Mouse (Mus musculus): Measurements from ENCODE around the gene Ccdc155.

Gene Ccdc155

DNA sequence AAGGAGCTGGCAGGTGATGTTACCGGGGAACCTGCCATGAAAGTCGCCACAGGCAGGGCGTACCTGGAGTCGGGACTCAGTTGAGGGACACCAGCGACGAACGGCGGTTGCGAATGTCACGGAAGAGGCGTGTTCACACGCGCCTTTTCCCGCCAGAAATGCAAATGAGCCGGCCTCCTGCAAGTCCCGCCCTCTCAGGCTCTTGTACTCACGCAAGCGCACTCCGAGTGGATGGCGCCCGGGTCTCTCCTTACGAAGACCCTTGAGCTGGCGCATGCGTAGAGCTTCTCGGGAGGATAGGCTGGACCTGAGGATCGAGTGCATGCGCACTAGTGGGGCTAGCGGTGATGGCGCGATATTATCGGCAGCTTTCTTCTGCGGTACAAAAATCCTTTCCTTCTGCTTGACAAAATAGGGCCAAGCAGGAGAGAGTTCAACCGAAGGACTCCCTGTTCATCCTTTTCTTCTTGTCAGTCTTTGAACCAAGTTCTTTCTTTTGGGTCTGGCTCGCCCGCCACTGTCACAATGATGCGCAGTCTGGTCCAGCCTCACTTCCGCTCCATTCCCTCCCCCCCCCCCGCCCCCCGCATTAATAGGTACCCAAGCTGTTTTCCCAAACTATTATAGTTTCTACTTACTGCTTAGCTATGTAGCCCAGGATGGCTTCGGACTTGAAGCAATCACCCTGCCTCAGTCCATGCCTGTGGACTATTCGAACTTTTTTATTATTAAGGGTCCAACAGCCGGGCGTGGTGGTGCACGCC lies at the start of gene Ccdc155:
TSS of gene Ccdc155 (minus strand) at position 513 of the 764 bp plus-strand sequence.
- DNase-seq, result peak; percentile 94

GRCm38 (mm10) chr7:45253806-45254205 lies 49.1 kb upstream of the Ccdc155 start:
- DNase-seq, result no peak

DNA sequence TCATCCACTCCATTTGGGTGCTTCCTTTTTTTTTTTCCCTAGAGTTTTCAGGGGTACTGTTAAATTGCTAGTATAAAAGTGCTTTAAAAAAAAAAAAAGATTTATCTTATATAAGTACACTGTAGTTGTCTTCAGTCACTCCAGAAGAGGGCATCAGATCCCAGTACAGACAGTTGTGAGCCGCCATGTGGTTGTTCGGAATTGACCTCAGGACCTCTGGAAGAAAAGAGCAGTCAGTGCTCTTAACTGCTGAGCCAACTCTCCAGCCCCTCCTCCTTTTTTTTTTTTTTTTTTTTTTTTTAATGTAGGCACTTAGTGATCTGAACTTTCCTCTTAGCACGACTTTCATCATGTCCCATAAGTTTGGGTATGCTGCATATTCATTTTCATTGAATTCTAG lies 43.0 kb upstream of the Ccdc155 start:
- DNase-seq, result no peak

GRCm38 (mm10) chr7:45241389-45241749 lies 36.7 kb upstream of the Ccdc155 start:
- no peak for DNase-seq

- DNase-seq, result no peak
These were observed 36.1 kb upstream of the Ccdc155 start, which contains the start of gene Slc6a16 for GRCm38 (mm10) chr7:45240633-45241388. TSS of gene Slc6a16 (plus strand) at chr7:45241085.

DNA sequence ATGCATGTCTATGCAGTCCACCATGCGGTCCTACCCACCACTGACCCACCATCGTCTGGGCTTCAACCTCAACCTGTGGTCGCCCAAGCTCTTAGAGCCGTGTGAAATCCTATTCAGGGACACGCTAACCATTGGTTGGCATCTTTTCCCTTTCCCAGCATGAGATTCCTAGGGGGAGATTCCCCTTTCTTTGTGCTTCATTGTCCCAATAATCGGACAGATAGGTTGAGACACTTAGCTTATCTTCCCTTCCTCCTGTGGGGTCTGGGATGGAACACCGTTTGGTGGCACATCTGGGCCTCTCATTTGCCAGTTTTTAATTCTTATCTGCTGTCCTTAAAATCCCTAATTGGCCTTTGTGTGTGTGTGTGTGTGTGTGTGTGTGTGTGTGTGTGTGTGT lies 35.4 kb upstream of the Ccdc155 start:
- DNase-seq, result no peak

GRCm38 (mm10) chr7:45238723-45239496 lies 34.2 kb upstream of the Ccdc155 start, which contains the start of gene Cd37:
TSS of gene Cd37 (minus strand) at chr7:45239115.
- DNase-seq, result no peak

GRCm38 (mm10) chr7:45237747-45238699 lies 33.3 kb upstream of the Ccdc155 start:
- no peak for DNase-seq

DNA sequence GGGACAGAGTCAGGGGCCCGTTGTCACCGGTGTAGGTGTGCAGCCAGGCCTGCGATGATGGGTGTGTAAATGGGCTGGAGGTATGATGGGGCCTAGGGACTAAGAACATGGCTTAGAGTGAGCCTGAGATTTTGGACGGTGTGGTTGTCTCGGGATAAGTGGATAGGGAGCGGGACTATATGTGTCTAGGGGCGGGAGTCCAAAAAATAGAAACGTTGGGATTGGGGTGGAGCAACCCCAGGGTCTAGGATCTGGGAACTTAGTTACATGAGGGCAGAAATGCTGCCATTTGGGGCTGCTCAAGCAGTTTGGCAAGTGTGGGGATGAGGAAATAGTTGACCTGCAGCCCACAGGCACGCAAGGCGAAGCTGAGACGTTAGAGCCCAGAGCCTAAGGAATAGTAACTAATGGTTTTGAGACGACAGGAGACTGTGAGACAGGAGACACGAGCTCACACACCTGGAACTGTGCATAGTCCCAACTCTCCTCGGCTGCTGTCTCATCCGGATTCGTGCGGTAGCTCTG lies 31.0 kb upstream of the Ccdc155 start:
- no peak for DNase-seq

- DNase-seq, result no peak
These were observed 30.4 kb upstream of the Ccdc155 start for GRCm38 (mm10) chr7:45234922-45235571.

DNA sequence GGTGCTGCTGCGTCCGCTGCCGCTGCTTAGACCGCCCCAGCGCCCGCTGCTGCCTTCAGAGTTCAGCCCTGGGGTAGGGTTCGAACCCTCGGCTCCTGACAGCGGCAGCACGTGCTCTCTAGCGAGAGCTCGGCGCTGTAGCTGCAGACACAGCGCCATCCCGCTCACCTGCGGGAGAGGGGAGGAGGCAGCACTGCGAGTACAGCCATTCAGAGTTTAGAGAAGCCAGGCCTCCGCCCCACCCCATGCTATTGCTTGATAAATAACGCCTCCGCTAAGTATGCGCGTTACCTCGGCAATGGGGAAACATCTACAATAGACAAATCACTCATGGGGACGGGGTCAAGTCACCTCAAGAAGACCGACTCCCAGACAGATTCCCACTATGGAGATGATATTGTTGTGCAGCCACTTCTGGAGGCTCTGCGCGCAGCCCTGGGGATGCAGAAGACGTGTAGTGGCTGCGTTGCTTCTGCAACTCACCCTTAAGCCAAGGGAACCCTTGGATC lies 29.7 kb upstream of the Ccdc155 start:
- no peak for DNase-seq

DNA sequence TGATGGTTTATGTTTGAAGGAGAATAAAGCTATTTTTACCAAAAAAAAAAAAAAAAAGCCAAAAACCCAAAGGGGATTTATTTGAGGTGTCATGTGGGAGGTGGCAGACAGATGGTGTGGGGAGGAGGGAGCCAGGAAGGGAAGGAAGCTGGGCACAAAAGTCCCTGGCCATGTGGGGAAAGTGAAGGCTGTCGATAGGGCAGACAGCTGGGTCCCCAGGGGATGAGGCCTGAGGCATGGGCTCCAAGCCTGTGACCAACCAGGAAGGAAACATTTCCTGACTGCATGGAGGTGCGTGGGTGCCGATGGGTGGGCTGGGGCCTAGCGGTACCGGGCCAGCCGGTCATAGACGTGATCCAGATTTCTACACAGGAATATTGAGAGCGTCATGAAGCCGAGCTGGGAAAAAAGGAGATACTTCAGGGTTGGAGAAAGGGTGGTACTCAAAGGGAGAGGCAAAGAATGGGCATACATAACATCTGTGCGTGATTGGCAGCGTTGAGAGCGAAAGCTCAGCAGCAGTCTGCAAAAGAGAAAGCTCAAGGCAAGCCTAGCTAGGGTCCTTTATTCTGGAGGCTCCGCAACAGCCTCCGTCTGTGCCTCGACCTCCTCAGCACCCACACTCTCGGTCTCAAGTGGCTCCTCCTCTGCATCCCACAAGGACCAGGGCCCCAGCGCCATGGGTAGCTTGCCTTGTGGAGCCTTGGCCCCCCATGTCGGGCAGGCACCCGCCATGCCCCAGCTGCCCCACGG lies 29.1 kb upstream of the Ccdc155 start:
- DNase-seq, result peak; percentile 18

- no peak for DNase-seq
These were observed 28.2 kb upstream of the Ccdc155 start for GRCm38 (mm10) chr7:45232716-45233465.

- DNase-seq, result no peak
These were observed 27.2 kb upstream of the Ccdc155 start for GRCm38 (mm10) chr7:45231941-45232340.

- DNase-seq, result no peak
These were observed 26.5 kb upstream of the Ccdc155 start for GRCm38 (mm10) chr7:45231192-45231591.

GRCm38 (mm10) chr7:45229459-45230203 lies 24.9 kb upstream of the Ccdc155 start:
- no peak for DNase-seq

DNA sequence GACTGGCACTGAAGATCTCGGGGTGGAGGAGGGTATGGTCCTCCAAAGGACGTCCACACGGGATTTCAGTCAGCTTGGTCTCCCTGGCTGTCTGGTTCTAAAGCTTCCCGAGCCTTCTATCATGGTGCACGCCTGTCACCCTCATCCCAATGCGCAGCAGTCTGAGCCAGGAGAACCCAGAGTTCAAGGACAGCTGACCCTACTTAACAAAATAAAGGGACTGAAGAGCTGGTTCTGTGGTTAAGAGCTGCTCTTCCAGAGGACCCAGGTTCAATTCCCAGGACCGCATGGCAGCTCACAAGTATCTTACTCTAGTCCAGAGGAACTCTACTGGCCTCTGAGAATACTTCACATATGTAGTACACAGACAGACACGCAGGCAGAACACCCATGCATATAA lies 24.4 kb upstream of the Ccdc155 start:
- no peak for DNase-seq

DNA sequence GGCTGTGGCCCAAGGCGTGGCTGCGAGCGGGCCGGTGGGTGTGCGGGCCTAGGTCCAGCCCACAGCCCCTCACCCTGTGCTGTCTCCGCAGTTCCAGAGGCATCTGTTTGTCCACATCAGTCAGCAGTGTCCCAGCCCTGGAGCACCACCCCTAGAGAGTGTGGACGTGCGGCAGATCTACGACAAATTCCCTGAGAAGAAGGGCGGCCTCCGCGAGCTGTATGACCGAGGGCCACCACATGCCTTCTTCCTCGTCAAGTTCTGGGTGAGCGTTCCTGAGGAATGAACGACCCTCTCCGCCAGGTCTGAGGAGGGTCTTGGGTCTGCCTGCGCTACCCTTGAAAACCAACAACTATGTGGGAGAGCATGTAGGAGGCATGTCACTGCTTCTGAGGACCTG lies 23.9 kb upstream of the Ccdc155 start:
- no peak for DNase-seq

GRCm38 (mm10) chr7:45226421-45226820 lies 21.7 kb upstream of the Ccdc155 start:
- no peak for DNase-seq

Measured in cerebellum, adult 11 months (tissue).